Mouse (Mus musculus) urinary bladder, adult 2 months (tissue): Measurements from ENCODE around the gene Pagr1b. TPM values are rescaled to one million over a fixed set of nuclear protein-coding genes. Genes with fewer than 3 reads are reported as not detected.

Source experiments
- DNase-seq: peaks from one replicate; pipeline ENCODE4 v3.0.0; 2022; ENCODE audit warnings: low spot score
- polyA plus RNA-seq: library from polyadenylated mRNA; depleted of rRNA; stranded (reverse); fragments of >200 nt; gene quantifications from 2 replicates; pipeline ENCODE4 v1.2.3, GENCODE M21; 2012; rRNA removed

Gene Pagr1b
- 2.8 and 3.2 TPM in 2 replicates for polyA plus RNA-seq

DNA sequence TGATC, at the start of gene Pagr1b:
Gene Pagr1b, minus strand, starts transcription at position 4 of the 5 bp plus-strand sequence.
- no peak for DNase-seq

DNA sequence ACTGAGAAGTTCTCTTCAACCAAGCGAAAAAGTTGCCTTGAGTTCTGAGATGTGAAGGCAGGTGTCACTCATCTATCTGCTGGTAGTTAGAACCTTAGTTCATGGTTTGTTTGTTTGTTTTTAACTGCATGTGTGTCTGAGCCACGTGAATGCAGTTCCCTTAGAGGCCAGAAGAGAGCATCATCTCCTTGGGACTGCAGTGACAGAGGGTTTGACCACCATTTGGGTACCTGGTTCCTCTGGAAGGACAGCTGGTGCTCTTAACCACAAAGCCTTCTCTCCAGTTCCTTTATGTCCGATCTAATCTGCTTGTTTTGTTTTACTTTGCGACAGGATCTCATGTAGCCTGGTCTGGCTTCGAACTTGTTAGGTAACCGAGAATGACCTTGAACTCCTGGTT, 49.3 kb upstream of the Pagr1b start:
- DNase-seq = no peak

GRCm38 (mm10) chr7:127055026-127055585, 38.8 kb upstream of the Pagr1b start:
- no peak for DNase-seq

- DNase-seq = peak; percentile 75
Observed at GRCm38 (mm10) chr7:127041851-127042672, 25.8 kb upstream of the Pagr1b start, which contains the start of gene Kif22. Gene Kif22 (minus strand): TSS chr7:127042471.

GRCm38 (mm10) chr7:127031244-127031643, 15.0 kb upstream of the Pagr1b start:
- DNase-seq = no peak

- DNase-seq = no peak
Observed at GRCm38 (mm10) chr7:127030172-127030571, 13.9 kb upstream of the Pagr1b start.

- no peak for DNase-seq
Observed at GRCm38 (mm10) chr7:127027885-127028284, 11.6 kb upstream of the Pagr1b start.

DNA sequence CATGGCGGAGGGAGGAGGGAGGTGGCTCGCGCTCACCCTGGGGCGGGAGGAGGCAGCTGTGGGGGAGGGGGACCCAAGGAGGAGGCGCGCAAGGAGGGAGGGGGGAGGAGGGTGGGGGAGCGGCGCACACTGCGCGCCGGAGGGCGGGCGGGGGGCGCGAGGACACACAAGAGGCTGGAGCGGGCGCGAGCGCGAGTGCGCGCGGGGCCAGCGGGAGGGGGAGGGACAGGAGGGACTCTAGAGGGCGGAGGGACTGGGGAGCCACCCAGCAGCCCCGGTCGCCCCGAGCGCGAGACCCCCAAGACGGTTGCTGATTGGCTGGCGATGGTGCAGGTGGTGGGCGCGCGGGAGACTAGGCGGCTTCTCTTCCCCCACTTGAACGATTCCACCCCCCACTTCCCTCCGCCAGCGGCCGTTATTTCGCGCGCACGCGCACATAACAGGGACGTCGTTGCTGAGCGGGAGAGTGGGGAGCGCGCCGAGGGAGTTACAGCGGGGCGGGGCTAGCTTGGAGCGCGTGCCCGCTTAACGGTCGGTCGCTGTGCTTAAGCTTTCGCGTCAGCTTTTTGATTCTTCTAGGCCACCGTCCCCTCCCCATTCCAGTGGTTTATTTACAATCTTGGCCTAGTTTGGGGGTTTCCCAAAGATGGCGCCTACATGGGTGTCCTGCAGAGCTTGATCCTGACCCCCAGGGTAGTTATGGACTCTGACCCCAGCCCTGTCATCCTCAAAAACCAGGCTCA, 10.9 kb upstream of the Pagr1b start, which contains the start of gene Maz:
Gene Maz, minus strand, starts transcription at position 54 of the 743 bp plus-strand sequence.
- peak; percentile 94 for DNase-seq

DNA sequence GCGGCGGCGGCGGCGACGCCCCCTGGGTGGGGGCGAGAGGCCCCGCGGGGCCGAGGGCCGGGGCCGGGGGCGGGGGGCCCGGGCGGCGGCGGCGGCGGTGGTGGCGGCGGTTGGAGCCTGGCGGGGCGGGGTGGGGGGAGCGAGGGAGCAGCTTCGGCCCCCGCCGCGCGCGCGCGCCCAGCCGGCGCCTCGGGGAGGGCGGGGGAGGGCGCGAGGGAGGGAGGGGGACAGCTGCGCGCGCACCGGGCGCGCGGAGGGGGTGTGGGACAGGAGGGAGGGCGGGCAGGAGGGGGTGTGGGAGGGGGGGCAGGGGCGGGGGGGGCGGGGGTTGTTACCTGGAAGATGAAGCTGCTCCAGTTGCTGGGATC, 10.3 kb upstream of the Pagr1b start:
- peak; percentile 57 for DNase-seq

GRCm38 (mm10) chr7:127026161-127026600, 9.9 kb upstream of the Pagr1b start:
- peak; percentile 63 for DNase-seq

GRCm38 (mm10) chr7:127025556-127026160, 9.4 kb upstream of the Pagr1b start:
- no peak for DNase-seq

GRCm38 (mm10) chr7:127024755-127025555, 8.7 kb upstream of the Pagr1b start:
- peak; percentile 62 for DNase-seq

GRCm38 (mm10) chr7:127023896-127024690, 7.8 kb upstream of the Pagr1b start:
- no peak for DNase-seq

- DNase-seq = no peak
Observed at GRCm38 (mm10) chr7:127023272-127023691, 7.0 kb upstream of the Pagr1b start.

- DNase-seq = no peak
Observed at GRCm38 (mm10) chr7:127022528-127023271, 6.4 kb upstream of the Pagr1b start.

DNA sequence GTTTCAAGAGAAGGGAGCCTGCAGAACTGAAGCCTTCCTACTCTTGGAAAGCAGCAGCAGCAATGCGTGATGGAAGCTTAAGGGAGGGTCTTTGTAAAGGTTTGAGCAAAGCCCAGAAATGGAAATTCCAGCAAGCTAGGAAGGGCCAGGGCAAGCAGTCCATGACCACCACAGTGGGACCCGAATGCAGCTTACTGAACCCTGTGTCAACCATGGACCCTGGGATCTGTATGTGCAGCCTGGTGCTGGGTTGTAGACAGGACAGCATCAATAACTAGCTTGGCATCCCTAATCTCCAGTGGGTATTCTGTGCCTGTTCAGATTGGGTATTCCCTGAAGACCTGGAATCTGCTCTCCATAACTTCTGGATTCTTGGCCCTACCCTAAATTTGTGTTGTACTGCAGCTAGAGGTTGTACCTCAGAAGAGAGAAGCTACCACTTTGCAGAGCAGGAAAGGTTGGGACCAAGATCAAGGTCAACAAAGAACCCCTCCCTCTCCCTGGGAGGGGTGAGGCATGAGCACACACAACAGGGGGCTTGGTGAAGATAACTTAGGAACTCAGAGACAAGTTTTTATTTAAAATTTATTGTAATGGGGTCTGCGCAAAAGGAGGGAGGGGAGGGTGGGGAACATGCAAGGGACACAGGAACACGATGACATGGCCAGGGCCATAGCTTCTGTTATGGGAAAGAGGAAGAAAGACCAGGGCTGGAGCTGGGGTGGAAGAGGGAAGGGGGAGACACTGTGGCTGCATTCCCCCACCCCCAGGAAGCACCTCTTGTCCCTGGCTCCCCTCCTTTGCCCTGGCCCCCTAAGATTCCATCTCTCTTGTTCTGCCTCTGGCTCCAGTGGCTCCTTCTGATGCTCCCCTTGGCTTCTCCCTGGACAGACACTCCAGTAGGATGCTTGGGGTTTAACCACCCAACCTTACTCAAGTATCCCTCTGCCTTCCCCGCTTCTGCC, 5.6 kb upstream of the Pagr1b start:
- DNase-seq = no peak

GRCm38 (mm10) chr7:127020901-127021562, 4.7 kb upstream of the Pagr1b start, which contains the start of the genes Gm42742 and Prrt2:
Gene Gm42742 (minus strand): TSS chr7:127021097.
Gene Prrt2 (minus strand): TSS chr7:127021211.
- DNase-seq = no peak

GRCm38 (mm10) chr7:127020491-127020890, 4.2 kb upstream of the Pagr1b start:
- no peak for DNase-seq
